Mouse (Mus musculus) brain, adult 10 weeks (tissue): Measurements from ENCODE around the gene Cacng8. TPM values are rescaled to one million over a fixed set of nuclear protein-coding genes. Genes with fewer than 3 reads are reported as not detected.

Experiments used
- polyA plus RNA-seq: library from polyadenylated mRNA; stranded (reverse); fragments of 350-450 nt; fragmentation: Illumina TruSeq; extraction: RNeasy Lipid Tissue Mini Kit (QIAGEN cat#74804); gene quantifications from one replicate; pipeline ENCODE4 v1.2.3, GENCODE M21; 2015; ENCODE audit warnings: low read depth, low replicate concordance

Gene Cacng8
- 46.1 TPM for polyA plus RNA-seq

DNA sequence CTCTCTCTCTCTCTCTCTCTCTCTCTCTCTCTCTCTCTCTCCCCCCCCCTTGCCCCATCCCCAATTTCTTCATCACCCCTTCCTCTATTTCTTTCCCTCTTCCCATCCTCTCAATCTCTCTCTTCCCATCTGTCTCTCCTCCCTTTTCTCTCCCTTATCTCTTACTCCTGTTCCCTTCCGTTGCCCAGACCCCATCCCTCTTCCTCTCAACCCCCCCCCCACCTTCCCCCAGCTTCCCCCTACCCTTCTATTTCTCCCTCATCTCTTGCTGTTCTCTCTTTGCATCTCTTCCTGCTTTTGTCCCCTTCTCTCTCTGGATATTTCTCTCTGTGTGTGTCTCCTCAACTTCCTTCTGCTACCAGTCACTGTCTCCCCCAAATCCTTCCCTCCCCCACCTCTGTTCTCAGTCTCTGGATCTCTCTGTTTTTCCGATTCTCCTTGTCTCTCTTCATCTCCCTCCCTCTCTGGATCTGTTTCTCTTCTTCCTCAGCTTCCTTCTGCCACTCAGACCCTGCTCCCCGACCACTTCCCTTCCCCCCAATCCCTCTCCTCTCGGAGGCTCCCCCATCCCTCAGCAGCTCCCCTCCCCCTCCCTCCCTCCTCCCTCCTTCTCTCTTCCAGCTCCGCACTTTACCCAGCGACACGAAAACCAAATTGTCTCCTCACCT lies at the start of gene Cacng8:
Gene Cacng8, plus strand, starts transcription at position 271 of the 668 bp plus-strand sequence.

GRCm38 (mm10) chr7:3423895-3424294 lies 33.4 kb downstream of the Cacng8 start, which contains the start of gene Cacng6:
Gene Cacng6, plus strand, starts transcription at chr7:3424195.

Other genes with a start within 250 kb of the Cacng8 start
- not detected for gene AU018091, start 221.5 kb upstream of the Cacng8 start, polyA plus RNA-seq
- gene Nlrp12, start 140.9 kb upstream of the Cacng8 start, polyA plus RNA-seq: not detected
- 46.9 TPM for gene Myadm, start 101.6 kb upstream of the Cacng8 start, polyA plus RNA-seq
- gene Prkcg, start 101.5 kb upstream of the Cacng8 start, polyA plus RNA-seq: 162 TPM
- gene Cacng7, start 57.7 kb upstream of the Cacng8 start, polyA plus RNA-seq: 160 TPM
- gene Cacng6, start 33.5 kb downstream of the Cacng8 start, polyA plus RNA-seq: 1.2 TPM
- gene Tarm1, start 111.9 kb downstream of the Cacng8 start, polyA plus RNA-seq: not detected
- gene Oscar, start 225.5 kb downstream of the Cacng8 start, polyA plus RNA-seq: 1.7 TPM
- gene Ndufa3, start 226.7 kb downstream of the Cacng8 start, polyA plus RNA-seq: 620 TPM
- 40.2 TPM for gene Tfpt, start 239.2 kb downstream of the Cacng8 start, polyA plus RNA-seq
- gene Prpf31, start 239.3 kb downstream of the Cacng8 start, polyA plus RNA-seq: 72.0 TPM